Mouse (Mus musculus): ENCODE measurements around the gene Arrdc4.
A peak's percentile ranks its signal among the peaks of the same experiment; 100 is the strongest.

Gene Arrdc4

DNA sequence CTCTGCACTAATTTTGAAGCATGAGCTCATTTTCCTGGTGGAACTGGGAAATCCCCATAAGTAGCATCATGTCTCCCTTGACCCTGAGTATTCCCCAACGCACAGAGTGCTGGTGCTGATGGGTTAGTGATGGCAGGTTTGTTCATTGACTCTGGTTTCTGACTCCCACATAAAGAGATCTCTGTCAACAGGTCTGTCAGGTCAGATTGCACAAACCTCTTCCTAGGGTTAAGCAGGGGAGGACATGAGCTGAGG is 39.8 kb downstream of the Arrdc4 start:
- DNase-seq (ENCODE audit: low read depth, low spot score), result no peak

DNA sequence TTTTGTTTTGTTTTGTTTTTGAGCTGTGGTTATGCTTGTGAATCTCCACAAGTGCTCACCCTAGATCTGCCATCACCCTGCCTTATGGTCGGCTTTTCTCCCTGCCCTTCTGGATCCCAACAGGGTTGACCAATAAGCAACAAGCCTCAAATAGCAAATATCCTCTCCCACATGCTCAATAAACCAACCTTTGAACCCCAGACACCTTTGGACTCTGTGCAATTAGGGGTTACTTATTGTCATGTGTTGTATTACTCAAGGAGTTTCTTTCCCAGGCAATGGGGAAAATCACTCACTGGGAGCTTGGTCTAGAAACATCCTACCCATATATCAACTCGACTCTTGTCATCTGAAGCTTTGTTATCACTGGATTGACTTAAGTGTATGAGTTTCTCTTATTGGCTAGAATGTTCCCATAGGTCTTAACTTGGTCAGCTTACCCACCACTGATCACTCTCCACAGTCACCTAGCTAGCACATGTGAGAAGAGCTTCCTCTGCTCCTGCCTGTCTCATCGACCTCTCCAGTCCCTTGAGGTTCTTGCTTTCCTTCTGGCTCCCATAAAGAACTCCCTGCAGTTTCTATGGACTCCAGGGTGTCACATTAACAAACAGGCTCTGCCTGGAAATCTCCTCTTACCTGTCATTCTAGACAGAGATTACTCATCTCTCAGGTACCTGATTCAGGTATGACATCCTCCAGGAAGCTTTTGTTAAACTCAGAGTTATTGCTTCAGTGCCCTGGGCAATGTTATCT is 40.3 kb downstream of the Arrdc4 start:
- DNase-seq (ENCODE audit: low read depth, low spot score), result no peak

DNA sequence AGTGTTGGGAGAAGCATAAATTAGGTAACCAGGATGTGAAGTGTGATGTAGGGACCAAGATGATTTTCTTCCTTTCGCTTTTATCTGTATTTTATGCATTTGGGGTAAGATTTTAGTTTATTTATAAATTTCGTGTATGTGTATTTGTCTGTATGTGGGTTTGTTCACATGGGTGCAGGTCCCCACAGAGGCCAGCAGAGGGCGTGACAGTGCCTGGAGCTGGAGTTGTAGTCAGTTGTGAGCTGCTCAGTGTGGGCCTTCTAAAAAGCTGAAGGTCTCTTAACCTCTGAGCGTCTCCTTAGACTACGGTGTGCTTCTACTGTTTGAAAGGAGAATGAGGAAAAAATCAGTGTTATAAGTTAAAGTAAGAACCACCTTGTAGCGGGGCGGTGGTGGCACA is 43.9 kb downstream of the Arrdc4 start:
- no peak for DNase-seq (ENCODE audit: low read depth, low spot score)

DNA sequence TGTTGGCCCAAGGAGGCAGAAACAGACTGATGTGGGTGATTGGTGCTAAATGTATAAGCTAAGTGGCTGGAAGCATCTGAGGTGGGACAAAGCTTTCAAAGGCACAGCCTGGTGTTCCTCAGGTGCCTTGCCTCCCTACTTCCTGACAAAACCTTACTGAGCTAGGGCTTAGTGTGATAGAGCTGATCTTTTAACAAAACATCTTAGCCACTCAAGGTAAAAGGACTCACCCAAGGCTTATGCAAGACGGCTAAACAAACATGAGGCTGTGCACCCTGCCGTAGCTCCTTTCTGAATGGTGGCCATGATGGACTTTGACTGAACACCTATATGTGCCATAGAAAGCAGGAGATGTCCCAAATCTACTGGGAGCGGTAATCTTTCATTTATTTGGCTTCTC is 51.7 kb downstream of the Arrdc4 start:
- no peak for DNase-seq (ENCODE audit: low read depth, low spot score)

DNA sequence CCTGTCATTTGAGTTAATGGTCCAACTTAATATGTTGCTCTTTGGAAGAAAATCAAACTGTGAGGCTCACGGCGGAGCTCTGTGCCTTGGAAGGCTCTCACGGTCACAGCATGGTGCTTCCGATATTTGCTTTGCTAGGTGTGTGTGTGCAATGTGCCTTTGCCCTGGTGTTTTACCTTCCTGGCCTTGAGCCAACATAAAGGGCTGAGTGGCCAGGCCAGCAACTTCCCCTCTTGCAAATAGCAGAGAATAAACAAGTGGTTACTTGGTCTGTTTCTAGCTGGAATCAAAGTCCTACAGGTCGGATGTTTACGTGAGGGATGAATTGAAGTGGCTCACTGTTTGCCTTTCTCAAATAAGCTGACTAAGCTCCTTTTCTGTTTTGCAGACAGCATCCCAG is 52.1 kb downstream of the Arrdc4 start:
- DNase-seq (ENCODE audit: low read depth, low spot score), result no peak

GRCm38 (mm10) chr7:68696446-68696845 is 52.6 kb downstream of the Arrdc4 start:
- DNase-seq (ENCODE audit: low read depth, low spot score), result no peak

GRCm38 (mm10) chr7:68692731-68693130 is 56.3 kb downstream of the Arrdc4 start:
- peak; percentile 15 for DNase-seq (ENCODE audit: low read depth, low spot score)

GRCm38 (mm10) chr7:68691454-68691853 is 57.6 kb downstream of the Arrdc4 start:
- DNase-seq (ENCODE audit: low read depth, low spot score), result no peak

- no peak for DNase-seq (ENCODE audit: low read depth, low spot score)
These were observed 61.9 kb downstream of the Arrdc4 start for GRCm38 (mm10) chr7:68687140-68687611.

All from skeletal muscle tissue, adult 2 months (tissue).